ENCODE assay signal across 21 mouse cellular contexts in genomic region chr14:81341058-81341457, GRCm38 (mm10).
DNase-seq lines count a peak whose midpoint lies in the region; ATAC-seq and TF ChIP-seq lines count a peak whose summit lies in the region.
"Had no signal": no experiment of that assay in that cellular context is flagged by ENCODE, and none has a peak within 500 bp of the region (broad histone marks: within the 10 kb centered on the region; RNA-seq: fewer than 3 reads in every experiment).

No protein-coding gene starts in this region.

- no peak overlapping the region for H3K4me2 ChIP-seq in kidney, embryonic 14.5 days (replicated peaks; ENCODE audit: low read depth, low read length)

- TF ChIP-seq RAD21 in MEL (IDR thresholded peaks at IDR 0.05; ENCODE audit: low read depth, low read length), result no peak

- H3K4me1 ChIP-seq in MEL (ENCODE audit: control insufficient read depth in 1 of 2, insufficient read depth in 2 of 2, low read length in 2 of 2), result peaks cover 2 to 14% of the 10 kb centered on the region in 2 experiments; a peak in 3 of 4 replicates
- no peaks in the 10 kb centered on the region for H3K4me1 ChIP-seq in kidney, embryonic 14.5 days (ENCODE audit: control insufficient read depth, insufficient read depth, low read length)

- H3K27ac ChIP-seq in MEL (ENCODE audit: control insufficient read depth, low read depth, low read length), result no peak overlapping the region
- no peak overlapping the region for H3K27ac ChIP-seq in kidney, embryonic 14.5 days (ENCODE audit: low read depth, low read length)

- peaks cover 0 to 4% of the 10 kb centered on the region in 2 experiments; a peak in 2 of 4 replicates for H3K36me3 ChIP-seq in MEL (ENCODE audit: control insufficient read depth in 1 of 2, insufficient read depth in 2 of 2, low read length in 2 of 2)
- H3K36me3 ChIP-seq in kidney, embryonic 14.5 days (ENCODE audit: control insufficient read depth, insufficient read depth, low read length), result no peaks in the 10 kb centered on the region
- H3K36me3 ChIP-seq: G1E had no signal

- TF ChIP-seq EP300 in MEL (IDR thresholded peaks at IDR 0.05; ENCODE audit: low read depth in 1 of 2, low read length in 2 of 2), result peak; percentile 95 to 96

- no peak for TF ChIP-seq POLR2A in MEL (IDR thresholded peaks at IDR 0.05; ENCODE audit: control insufficient read depth in 1 of 2, insufficient read depth in 1 of 2, low read depth in 1 of 2, low read length in 2 of 2, poor library complexity in 1 of 2)

- H3K27me3 ChIP-seq in MEL (ENCODE audit: control insufficient read depth in 1 of 2, insufficient read depth in 2 of 2, low read length in 2 of 2), result no peaks in the 10 kb centered on the region
- no peaks in the 10 kb centered on the region for H3K27me3 ChIP-seq in kidney, embryonic 14.5 days (ENCODE audit: control insufficient read depth, insufficient read depth, low read length)
- H3K27me3 ChIP-seq: CH12.LX, Patski had no signal

- no peak for TF ChIP-seq CTCF in MEL (IDR thresholded peaks at IDR 0.05 in 2 of 3, conservative IDR thresholded peaks at IDR 0.05 in 1 of 3; ENCODE audit: control insufficient read depth in 1 of 3, insufficient read depth in 1 of 3, low read depth in 2 of 3, low read length in 3 of 3, poor library complexity in 1 of 3, severe bottlenecking in 1 of 3)

- DNase-seq in 416B (ENCODE audit: low read depth) (peak; percentile 53), MEL (ENCODE audit: low read depth, low spot score) (peak; percentile 50)
- DNase-seq: adrenal gland, adult 2 months; adrenal gland, adult 8-10 months; adrenal gland, postnatal 10 days; adrenal gland, postnatal 14 days; adrenal gland, postnatal 25 days; adrenal gland, postnatal 36 days; B cell, adult 2 months; cerebellum, adult 11 months; cerebellum, adult 11-12 months; cerebellum, adult 18-20 months; cerebellum, adult 2 months; cerebellum, adult 8-10 months had no signal

- H3K79me2 ChIP-seq in MEL (ENCODE audit: control insufficient read depth, insufficient read depth, low read length, poor library complexity), result no peaks in the 10 kb centered on the region

- ATAC-seq in kidney, embryonic 14.5 days (ENCODE audit: low FRiP score, low TSS enrichment), result no peak
- ATAC-seq in frontal cortex, adult (ENCODE audit: low TSS enrichment), result no peak
- ATAC-seq: activated CD4-positive, CD25-positive, alpha-beta regulatory T cell, adult 4 months; CD4-positive, CD25-positive, alpha-beta regulatory T cell, adult 4 months; Patski had no signal

- H3K4me3 ChIP-seq in MEL (ENCODE audit: control insufficient read depth in 1 of 2, insufficient read depth in 1 of 2, low read depth in 2 of 2, low read length in 2 of 2), result no peak overlapping the region
- H3K4me3 ChIP-seq in kidney, embryonic 14.5 days (ENCODE audit: low read length), result no peak overlapping the region

- H3K9ac ChIP-seq in MEL (ENCODE audit: control insufficient read depth, low read depth, low read length, poor library complexity, severe bottlenecking), result no peak overlapping the region
- H3K9ac ChIP-seq in kidney, embryonic 14.5 days (ENCODE audit: low read depth, low read length), result no peak overlapping the region

- no peaks in the 10 kb centered on the region for H3K9me3 ChIP-seq in MEL (replicated peaks; ENCODE audit: insufficient read depth, low read length)
- no peaks in the 10 kb centered on the region for H3K9me3 ChIP-seq in kidney, embryonic 14.5 days (ENCODE audit: control insufficient read depth, low read length)

- WGBS in kidney, embryonic 14.5 days, result 74% methylated on average over 2 of the region's 2 CpGs

TF ChIP-seq in MEL, 35 proteins besides CTCF, POLR2A, EP300 and RAD21:
- TF ChIP-seq ZMIZ1 (IDR thresholded peaks at IDR 0.05; ENCODE audit: low read depth, low read length), result no peak
- no peak for TF ChIP-seq ZKSCAN1 (IDR thresholded peaks at IDR 0.05; ENCODE audit: low read depth, low read length)
- peak; percentile 68; the same call in 1 of the 2 replicates for TF ChIP-seq MAFK (IDR thresholded peaks at IDR 0.05; ENCODE audit: borderline replicate concordance, low read depth, low read length)
- no peak for TF ChIP-seq MEF2A (IDR thresholded peaks at IDR 0.05; ENCODE audit: extremely low read depth, insufficient replicate concordance, low read depth, low read length, poor library complexity, severe bottlenecking)
- TF ChIP-seq CHD2 (IDR thresholded peaks at IDR 0.05; ENCODE audit: low read length), result no peak
- peak; percentile 99 for TF ChIP-seq ETS1 (IDR thresholded peaks at IDR 0.05; ENCODE audit: low read depth, low read length)
- peak; percentile 87 for TF ChIP-seq RCOR1 (IDR thresholded peaks at IDR 0.05; ENCODE audit: low read depth, low read length)
- no peak for TF ChIP-seq ZNF384 (IDR thresholded peaks at IDR 0.05; ENCODE audit: low read depth, low read length)
- no peak for TF ChIP-seq USF2 (IDR thresholded peaks at IDR 0.05; ENCODE audit: borderline replicate concordance in 1 of 2, insufficient read depth in 1 of 2, low read depth in 1 of 2, low read length in 2 of 2)
- TF ChIP-seq CHD1 (IDR thresholded peaks at IDR 0.05; ENCODE audit: low read depth, low read length), result no peak
- TF ChIP-seq HCFC1 (IDR thresholded peaks at IDR 0.05; ENCODE audit: low read depth, low read length), result no peak
- no peak for TF ChIP-seq E2F4 (IDR thresholded peaks at IDR 0.05; ENCODE audit: borderline replicate concordance, low read depth, low read length)
- no peak for TF ChIP-seq MAX (IDR thresholded peaks at IDR 0.05; ENCODE audit: low read length)
- peak; percentile 72 for TF ChIP-seq SIN3A (IDR thresholded peaks at IDR 0.05; ENCODE audit: low read length)
- no peak for TF ChIP-seq NRF1 (IDR thresholded peaks at IDR 0.05; ENCODE audit: insufficient read depth, low read depth, low read length, poor library complexity, severe bottlenecking)
- TF ChIP-seq MYC (IDR thresholded peaks at IDR 0.05; ENCODE audit: low read depth, low read length), result no peak
- 0 out of 2 replicates have a peak, but pooled peaks have one; percentile 33 for TF ChIP-seq KAT2A (conservative IDR thresholded peaks at IDR 0.05; ENCODE audit: low read depth, low read length)
- TF ChIP-seq POLR2AphosphoS2 (IDR thresholded peaks at IDR 0.05; ENCODE audit: low read length), result no peak
- no peak; the same call in 1 of the 2 replicates for TF ChIP-seq MXI1 (IDR thresholded peaks at IDR 0.05; ENCODE audit: low read depth, low read length)
- TF ChIP-seq UBTF (IDR thresholded peaks at IDR 0.05; ENCODE audit: borderline replicate concordance, insufficient read depth, low read depth, low read length), result no peak
- TF ChIP-seq ZC3H11A (IDR thresholded peaks at IDR 0.05; ENCODE audit: low read depth, low read length), result 0 out of 2 replicates have a peak, but pooled peaks have one; percentile 19
- TF ChIP-seq SMC3 (IDR thresholded peaks at IDR 0.05; ENCODE audit: low read depth, low read length), result peak; percentile 16; the same call in 1 of the 2 replicates
- peak; percentile 93 for TF ChIP-seq GATA1 (IDR thresholded peaks at IDR 0.05; ENCODE audit: low read depth, low read length)
- TF ChIP-seq TBP (IDR thresholded peaks at IDR 0.05; ENCODE audit: low read depth, low read length), result no peak
- TF ChIP-seq MYB (IDR thresholded peaks at IDR 0.05; ENCODE audit: low read depth, low read length), result peak; percentile 86
- no peak for TF ChIP-seq POLR2AphosphoS5 (IDR thresholded peaks at IDR 0.05; ENCODE audit: borderline replicate concordance, low read depth, low read length)
- TF ChIP-seq JUND (IDR thresholded peaks at IDR 0.05; ENCODE audit: low read depth, low read length), result peak; percentile 49; the same call in 1 of the 2 replicates
- peak; percentile 37; the same call in 1 of the 2 replicates for TF ChIP-seq ELF1 (IDR thresholded peaks at IDR 0.05; ENCODE audit: low read depth, low read length)
- no peak for TF ChIP-seq TAL1 (IDR thresholded peaks at IDR 0.05; ENCODE audit: low read length)
- TF ChIP-seq MAZ (IDR thresholded peaks at IDR 0.05; ENCODE audit: low read depth, low read length), result no peak
- TF ChIP-seq TCF12 (IDR thresholded peaks at IDR 0.05; ENCODE audit: low read depth, low read length), result peak; percentile 85
